Mouse (Mus musculus) limb, embryonic 12.5 days (tissue): ENCODE measurements around the gene Fam196a. TPM values are rescaled to one million over a fixed set of nuclear protein-coding genes. Genes with fewer than 3 reads are reported as not detected.

Experiments used
- ATAC-seq: fragments of 200-750 bp; cut with Nextera tagmentation; 2 replicates; pipeline ENCODE4 v1.8.0; 2017; ENCODE audit warnings: low read depth, moderate TSS enrichment; ENCODE audit not compliant: insufficient number of reproducible peaks, insufficient read depth, low FRiP score, low TSS enrichment
- H3K27ac ChIP-seq: fragments of 300-500 bp; sonication (generic); 2 replicates; pipeline ENCODE4 v1.5.1; 2016; ENCODE audit warnings: mild to moderate bottlenecking, moderate library complexity
- H3K27me3 ChIP-seq: fragments of 300-500 bp; sonication (generic); 2 replicates; pipeline ENCODE4 v1.6.1; 2016; ENCODE audit warnings: mild to moderate bottlenecking, moderate library complexity
- H3K36me3 ChIP-seq: fragments of 300-500 bp; sonication (generic); 2 replicates; pipeline ENCODE4 v1.6.1; 2016; ENCODE audit warnings: mild to moderate bottlenecking, moderate library complexity
- H3K4me1 ChIP-seq: fragments of 300-500 bp; sonication (generic); replicated peaks from 2 replicates; pipeline ENCODE4 v1.6.1; 2016
- H3K4me2 ChIP-seq: fragments of 300-500 bp; sonication (generic); 2 replicates; pipeline ENCODE4 v1.6.1; 2016; ENCODE audit warnings: mild to moderate bottlenecking, moderate library complexity
- H3K4me3 ChIP-seq: fragments of 300-500 bp; sonication (generic); replicated peaks from 2 replicates; pipeline ENCODE4 v1.5.1; 2016; ENCODE audit warnings: mild to moderate bottlenecking
- H3K9ac ChIP-seq: fragments of 300-500 bp; sonication (generic); replicated peaks from 2 replicates; pipeline ENCODE4 v1.6.1; 2016; ENCODE audit warnings: mild to moderate bottlenecking, moderate library complexity
- H3K9me3 ChIP-seq: fragments of 300-500 bp; sonication (generic); 2 replicates; pipeline ENCODE4 v1.6.1; 2016; ENCODE audit warnings: mild to moderate bottlenecking, moderate library complexity
- WGBS: fragments of 180-500 bp; shearing (Covaris S2); methylation state at CpG from one replicate; pipeline ENCODE4 v1.1.7; 2016; 5-methylcytosine and 5-hydroxymethylcytosine counted together
- polyA plus RNA-seq: library from polyadenylated mRNA; unstranded; fragments of >200 nt; fragmentation: Nextera tagmentation; extraction: Ambion mirVana; gene quantifications from 2 replicates; pipeline ENCODE4 v1.2.1, GENCODE M21; 2016

The Fam196a gene
- polyA plus RNA-seq: 3.5 and 4.6 TPM in 2 replicates

DNA sequence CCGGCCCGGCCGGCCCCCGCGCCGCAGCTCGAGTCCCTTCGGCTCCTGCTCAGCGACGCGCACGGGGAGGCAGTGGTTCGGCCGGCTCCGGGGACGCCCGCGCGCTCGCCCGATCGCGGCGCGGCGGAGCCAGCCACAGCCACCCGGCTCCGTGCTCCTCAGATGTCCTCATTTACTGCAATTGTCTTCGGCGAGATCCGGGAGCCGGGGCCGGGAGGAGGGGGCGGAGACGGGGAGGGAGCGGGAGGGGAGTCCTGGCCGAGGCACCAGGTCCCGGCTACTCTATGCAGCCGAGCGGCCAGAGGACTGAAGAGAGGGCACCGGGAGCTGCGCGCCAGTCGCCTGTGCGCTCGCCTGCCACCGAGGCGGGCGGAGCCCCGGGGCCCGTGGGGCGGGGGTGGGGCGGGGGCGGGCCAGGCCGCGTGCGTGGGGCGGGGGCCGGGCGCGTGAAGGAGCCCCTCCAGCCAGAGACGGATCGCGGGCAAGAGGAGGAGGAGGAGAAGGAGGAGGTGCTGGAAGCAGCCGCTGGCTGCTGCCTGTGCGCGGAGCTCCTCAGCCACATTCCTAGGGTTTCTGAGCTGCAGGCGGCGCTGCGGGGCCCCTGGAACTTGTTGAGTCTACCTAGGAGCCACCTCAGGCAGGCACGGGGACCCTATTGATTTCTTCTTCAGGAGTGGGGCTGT lies at the start of gene Fam196a:
Gene Fam196a, minus strand, starts transcription at position 504 of the 683 bp plus-strand sequence.
- Histone ChIP-seq H3K4me1 (peaks cover 23% of the 10 kb centered on the region), H3K9me3 (no peaks in the 10 kb centered on the region), H3K27me3 (peaks cover 33% of the 10 kb centered on the region), H3K4me2 (peak within 1 kb of the TSS; percentile 98), H3K9ac (peak within 1 kb of the TSS; percentile 57), H3K36me3 (no peaks in the 10 kb centered on the region), H3K4me3 (peak within 1 kb of the TSS; percentile 55), H3K27ac (no peak within 1 kb of the TSS)
- 0% methylated on average over 46 of the region's 71 CpGs for WGBS
- ATAC-seq: peak; percentile 82

- no peaks in the 10 kb centered on the region for H3K27me3 ChIP-seq
- no peak overlapping the region for H3K4me2 ChIP-seq
- no peak for ATAC-seq
- H3K4me1 ChIP-seq: no peaks in the 10 kb centered on the region
- 91% methylated on average over 2 of the region's 2 CpGs for WGBS
- no peak overlapping the region for H3K9ac ChIP-seq
- H3K36me3 ChIP-seq: no peaks in the 10 kb centered on the region
- H3K27ac ChIP-seq: no peak overlapping the region
- no peak overlapping the region for H3K4me3 ChIP-seq
- H3K9me3 ChIP-seq: peaks cover 4% of the 10 kb centered on the region; the same call in 1 of the 2 replicates
These were observed 23.4 kb upstream of the Fam196a start for GRCm38 (mm10) chr7:134961608-134962007.

GRCm38 (mm10) chr7:134960871-134961270 lies 22.6 kb upstream of the Fam196a start:
- H3K9me3 ChIP-seq: peaks cover 4% of the 10 kb centered on the region; the same call in 1 of the 2 replicates
- no peaks in the 10 kb centered on the region for H3K36me3 ChIP-seq
- 59% methylated on average over 4 of the region's 4 CpGs for WGBS
- H3K4me3 ChIP-seq: no peak overlapping the region
- no peak overlapping the region for H3K9ac ChIP-seq
- ATAC-seq: no peak
- H3K27me3 ChIP-seq: no peaks in the 10 kb centered on the region
- H3K4me2 ChIP-seq: no peak overlapping the region
- no peaks in the 10 kb centered on the region for H3K4me1 ChIP-seq
- H3K27ac ChIP-seq: no peak overlapping the region

DNA sequence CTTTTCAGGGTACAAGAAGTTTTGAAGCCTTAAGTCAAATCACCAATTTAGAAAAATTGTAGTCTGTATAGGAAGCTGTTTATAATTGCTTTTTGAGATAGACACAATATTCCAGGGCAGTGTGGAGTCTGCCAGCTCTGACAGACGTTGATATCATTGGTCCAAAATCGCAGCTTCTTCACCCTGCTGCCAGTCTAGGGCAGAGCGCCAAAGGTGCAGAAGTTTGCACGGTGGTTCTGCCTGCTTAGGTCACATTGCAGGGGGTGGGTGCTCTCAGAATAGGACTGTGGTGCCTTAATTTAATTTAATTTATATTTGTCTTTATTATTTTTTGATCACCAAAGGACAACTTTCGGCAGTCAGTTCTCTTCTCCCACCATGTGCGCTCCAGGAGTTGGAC lies 20.9 kb upstream of the Fam196a start:
- ATAC-seq: no peak
- Histone ChIP-seq H3K27me3 (no peaks in the 10 kb centered on the region), H3K4me3 (no peak overlapping the region), H3K27ac (no peak overlapping the region), H3K36me3 (no peaks in the 10 kb centered on the region), H3K9me3 (peaks cover 4% of the 10 kb centered on the region; the same call in 1 of the 2 replicates), H3K9ac (no peak overlapping the region), H3K4me2 (no peak overlapping the region), H3K4me1 (no peaks in the 10 kb centered on the region)
- 96% methylated on average over 6 of the region's 6 CpGs for WGBS

GRCm38 (mm10) chr7:134945925-134946716 lies 7.9 kb upstream of the Fam196a start:
- Histone ChIP-seq H3K4me1 (0 out of 2 replicates have a peak, but pooled peaks cover 4% of the 10 kb centered on the region), H3K27ac (no peak overlapping the region)
- WGBS: 89% methylated on average over 7 of the region's 7 CpGs

GRCm38 (mm10) chr7:134943701-134944100 lies 5.5 kb upstream of the Fam196a start:
- Histone ChIP-seq H3K9ac (no peak overlapping the region), H3K36me3 (peaks cover 6% of the 10 kb centered on the region; the same call in 1 of the 2 replicates), H3K4me3 (no peak overlapping the region), H3K4me2 (no peak overlapping the region), H3K9me3 (no peaks in the 10 kb centered on the region), H3K27ac (no peak overlapping the region), H3K27me3 (peaks cover 6% of the 10 kb centered on the region), H3K4me1 (peaks cover 10% of the 10 kb centered on the region)
- 88% methylated on average over 7 of the region's 7 CpGs for WGBS
- no peak for ATAC-seq

More at GRCm38 (mm10) chr7:134945925-134946716, 7.9 kb upstream of the Fam196a start:
- Histone ChIP-seq H3K36me3 (peaks cover 6% of the 10 kb centered on the region; the same call in 1 of the 2 replicates), H3K4me2 (no peak overlapping the region), H3K9me3 (no peaks in the 10 kb centered on the region), H3K27me3 (no peaks in the 10 kb centered on the region), H3K9ac (no peak overlapping the region), H3K4me3 (no peak overlapping the region)
- no peak for ATAC-seq

DNA sequence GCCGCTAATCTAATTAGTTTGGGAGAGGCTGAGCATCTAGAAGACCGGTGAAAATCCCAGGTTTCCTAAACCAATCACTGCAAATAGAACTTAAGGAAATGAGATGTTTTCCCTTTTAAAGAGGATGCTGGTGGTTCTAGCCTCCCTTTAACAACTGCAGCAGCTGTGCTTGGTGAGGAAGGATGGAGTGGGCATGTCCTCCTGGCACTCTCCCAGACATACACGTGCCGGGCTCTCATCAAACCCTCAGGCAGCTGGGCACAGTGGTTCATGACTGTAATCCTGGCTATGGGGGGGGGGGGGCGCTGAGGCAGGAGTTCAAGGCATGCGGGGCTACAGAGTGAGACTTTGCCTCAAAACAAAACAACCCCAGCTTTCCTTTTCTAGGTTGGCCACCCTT lies 4.8 kb upstream of the Fam196a start:
- peaks cover 14% of the 10 kb centered on the region for H3K4me1 ChIP-seq
- peaks cover 12% of the 10 kb centered on the region for H3K27me3 ChIP-seq
- ATAC-seq: no peak
- no peak overlapping the region for H3K27ac ChIP-seq
- 67% methylated on average over 6 of the region's 6 CpGs for WGBS
- no peak overlapping the region for H3K4me3 ChIP-seq
- no peak overlapping the region for H3K4me2 ChIP-seq
- H3K9me3 ChIP-seq: no peaks in the 10 kb centered on the region
- peaks cover 6% of the 10 kb centered on the region; the same call in 1 of the 2 replicates for H3K36me3 ChIP-seq
- no peak overlapping the region for H3K9ac ChIP-seq

DNA sequence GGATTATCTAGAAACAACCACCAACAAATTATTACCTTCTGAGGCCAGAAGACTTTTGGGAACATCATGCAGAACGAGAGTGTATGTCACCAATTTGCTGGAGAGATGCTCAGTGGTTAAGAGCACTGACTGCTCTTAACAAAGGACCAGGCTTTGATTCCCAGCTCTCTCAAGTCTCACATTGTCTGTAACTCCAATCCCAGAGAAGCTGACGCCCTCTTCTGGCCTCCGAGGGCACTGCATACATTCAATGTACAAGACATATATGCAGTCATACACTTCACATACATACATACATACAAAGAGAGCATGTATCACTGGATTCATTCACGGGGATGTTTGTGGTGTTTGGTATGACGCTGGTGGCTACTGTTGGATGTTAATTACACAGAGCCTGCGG lies 3.7 kb upstream of the Fam196a start:
- Histone ChIP-seq H3K27me3 (peaks cover 24% of the 10 kb centered on the region), H3K36me3 (0 out of 2 replicates have a peak, but pooled peaks cover under 1% of the 10 kb centered on the region), H3K9me3 (no peaks in the 10 kb centered on the region), H3K9ac (no peak overlapping the region), H3K4me3 (no peak overlapping the region), H3K4me1 (peaks cover 22% of the 10 kb centered on the region), H3K4me2 (no peak overlapping the region), H3K27ac (no peak overlapping the region)
- no peak for ATAC-seq
- WGBS: 94% methylated on average over 6 of the region's 6 CpGs

- H3K27me3 ChIP-seq: peaks cover 33% of the 10 kb centered on the region
- WGBS: under 1% methylated on average over 25 of the region's 37 CpGs
- H3K27ac ChIP-seq: no peak overlapping the region
- H3K4me1 ChIP-seq: peaks cover 23% of the 10 kb centered on the region
- H3K9me3 ChIP-seq: no peaks in the 10 kb centered on the region
- H3K9ac ChIP-seq: peak overlapping the region; percentile 57
- H3K4me2 ChIP-seq: peak overlapping the region; percentile 98
- ATAC-seq: no peak; the same call in 1 of the 2 replicates
- H3K36me3 ChIP-seq: no peaks in the 10 kb centered on the region
- H3K4me3 ChIP-seq: peak overlapping the region; percentile 55
These were observed 731 bp downstream of the Fam196a start for GRCm38 (mm10) chr7:134937471-134937926.

DNA sequence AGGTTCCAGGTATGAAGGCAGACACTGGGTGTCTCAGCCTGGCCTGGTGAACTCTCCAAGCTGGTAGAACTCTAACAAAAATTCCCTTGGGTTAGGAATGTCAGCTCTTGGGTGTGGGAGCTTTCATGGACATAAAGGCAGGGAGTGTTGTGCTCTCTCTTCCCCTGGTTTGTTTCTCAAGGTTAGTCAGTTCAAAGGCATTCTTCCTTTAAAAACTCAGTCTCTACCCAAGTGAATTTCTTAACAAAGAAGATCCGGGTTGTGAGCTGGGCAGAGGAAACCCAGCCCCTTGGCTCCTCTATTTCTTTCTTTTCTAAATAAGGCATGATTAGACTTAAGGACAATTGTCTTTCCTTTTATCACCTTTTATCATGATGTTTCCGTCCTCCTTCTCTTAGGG lies 6.3 kb downstream of the Fam196a start:
- no peak overlapping the region for H3K4me3 ChIP-seq
- H3K9me3 ChIP-seq: no peaks in the 10 kb centered on the region
- H3K27me3 ChIP-seq: peaks cover 9% of the 10 kb centered on the region
- no peaks in the 10 kb centered on the region for H3K36me3 ChIP-seq
- no peak overlapping the region for H3K27ac ChIP-seq
- H3K4me1 ChIP-seq: peaks cover 4% of the 10 kb centered on the region; the same call in 1 of the 2 replicates
- ATAC-seq: no peak
- no peak overlapping the region for H3K4me2 ChIP-seq
- no peak overlapping the region for H3K9ac ChIP-seq
- 65% methylated on average over 2 of the region's 2 CpGs for WGBS

- Histone ChIP-seq H3K4me2 (no peak overlapping the region), H3K9me3 (no peaks in the 10 kb centered on the region), H3K4me1 (no peaks in the 10 kb centered on the region), H3K27me3 (no peaks in the 10 kb centered on the region), H3K9ac (no peak overlapping the region), H3K36me3 (peaks cover 5% of the 10 kb centered on the region; the same call in 1 of the 2 replicates), H3K27ac (no peak overlapping the region), H3K4me3 (no peak overlapping the region)
- 80% methylated on average over 2 of the region's 2 CpGs for WGBS
- ATAC-seq: no peak
These were observed 36.2 kb downstream of the Fam196a start for GRCm38 (mm10) chr7:134901992-134902391.
